Mouse (Mus musculus) small intestine, adult 2 months (tissue): Measurements from ENCODE around the gene Ptk6. TPM values are rescaled to one million over a fixed set of nuclear protein-coding genes. Genes with fewer than 3 reads are reported as not detected.

Experiments
- H3K27ac ChIP-seq: fragments of 200-500 bp; 2 replicates; pipeline ENCODE4 v1.5.1; 2012; ENCODE audit warnings: low read depth, low read length, control low read depth, inconsistent platforms; ENCODE audit not compliant: insufficient read depth
- H3K27me3 ChIP-seq: fragments of 200-500 bp; 2 replicates; pipeline ENCODE4 v1.6.1; 2012; ENCODE audit warnings: mild to moderate bottlenecking, moderate library complexity, low read length, inconsistent platforms; ENCODE audit not compliant: control insufficient read depth, insufficient read depth
- H3K36me3 ChIP-seq: fragments of 200-500 bp; 2 replicates; pipeline ENCODE4 v1.6.1; 2012; ENCODE audit warnings: mild to moderate bottlenecking, low read length, control low read depth, inconsistent platforms; ENCODE audit not compliant: control insufficient read depth, insufficient read depth
- H3K4me1 ChIP-seq: fragments of 200-500 bp; 2 replicates; pipeline ENCODE4 v1.6.1; 2012; ENCODE audit warnings: low read length, inconsistent platforms, mixed read lengths; ENCODE audit not compliant: control insufficient read depth, insufficient read depth, insufficient read length
- H3K4me3 ChIP-seq: fragments of 200-500 bp; 2 replicates; pipeline ENCODE4 v1.5.1; 2012; ENCODE audit warnings: low read depth, mild to moderate bottlenecking, control low read depth, inconsistent platforms, low read length, moderate library complexity
- CTCF ChIP-seq: fragments of 200-500 bp; IDR thresholded peaks from 2 replicates; pipeline ENCODE4 v1.5.1; 2012; ENCODE audit warnings: low read depth, mild to moderate bottlenecking, control low read depth, inconsistent platforms, low read length, moderate library complexity, mixed read lengths; ENCODE audit not compliant: insufficient replicate concordance, insufficient read length; ENCODE audit errors: extremely low read depth
- POLR2A ChIP-seq: fragments of 200-500 bp; IDR thresholded peaks from 2 replicates; pipeline ENCODE4 v1.6.1; 2012; ENCODE audit warnings: low read depth, mild to moderate bottlenecking, control low read depth, inconsistent platforms, low read length, moderate library complexity
- WGBS: fragments of 180-500 bp; shearing (Covaris S2); methylation state at CpG from one replicate; pipeline ENCODE4 v1.1.7; 2018; 5-methylcytosine and 5-hydroxymethylcytosine counted together
- polyA plus RNA-seq: library from polyadenylated mRNA; depleted of rRNA; stranded (reverse); fragments of >200 nt; gene quantifications from 2 replicates; pipeline ENCODE4 v1.2.3, GENCODE M21; 2012

Gene Ptk6
- polyA plus RNA-seq, 1 experiment, result 9.5 TPM

GRCm38 (mm10) chr2:181218881-181219485 lies 16.4 kb upstream of the Ptk6 start:
- H3K27ac ChIP-seq, result no peak overlapping the region

GRCm38 (mm10) chr2:181216037-181216436 lies 13.4 kb upstream of the Ptk6 start:
- H3K27ac ChIP-seq, result no peak overlapping the region
- H3K4me3 ChIP-seq, result no peak overlapping the region
- H3K4me1 ChIP-seq, result peaks cover 15% of the 10 kb centered on the region
- no peaks in the 10 kb centered on the region for H3K36me3 ChIP-seq
- WGBS, result 90% methylated on average over 6 of the region's 6 CpGs
- TF ChIP-seq POLR2A, result no peak
- TF ChIP-seq CTCF, result no peak
- no peaks in the 10 kb centered on the region; the same call in 1 of the 2 replicates for H3K27me3 ChIP-seq

More at GRCm38 (mm10) chr2:181218881-181219485, 16.4 kb upstream of the Ptk6 start:
- WGBS, result 70% methylated on average over 5 of the region's 5 CpGs
- Histone ChIP-seq H3K4me3 (no peak overlapping the region), H3K4me1 (peaks cover 9% of the 10 kb centered on the region; the same call in 1 of the 2 replicates), H3K36me3 (no peaks in the 10 kb centered on the region), H3K27me3 (no peaks in the 10 kb centered on the region)
- TF ChIP-seq POLR2A, result no peak
- no peak for TF ChIP-seq CTCF

- no peaks in the 10 kb centered on the region; the same call in 1 of the 2 replicates for H3K27me3 ChIP-seq
- WGBS, result 2% methylated on average over 17 of the region's 17 CpGs
- no peak within 1 kb of the TSS for H3K27ac ChIP-seq
- peak within 1 kb of the TSS; percentile 59 for H3K4me3 ChIP-seq
- peaks cover 6% of the 10 kb centered on the region for H3K4me1 ChIP-seq
- TF ChIP-seq CTCF (no peak), POLR2A (0 out of 2 replicates have a peak, but pooled peaks have one; percentile 28)
- no peaks in the 10 kb centered on the region for H3K36me3 ChIP-seq
These were observed 10.4 kb upstream of the Ptk6 start, which contains the start of gene Srms for GRCm38 (mm10) chr2:181213021-181213445. Gene Srms (minus strand): TSS chr2:181213185.

- no peaks in the 10 kb centered on the region for H3K36me3 ChIP-seq
- peaks cover 6% of the 10 kb centered on the region for H3K4me1 ChIP-seq
- TF ChIP-seq POLR2A (no peak), CTCF (no peak)
- no peaks in the 10 kb centered on the region; the same call in 1 of the 2 replicates for H3K27me3 ChIP-seq
- H3K27ac ChIP-seq, result no peak overlapping the region
- 4% methylated on average over 34 of the region's 34 CpGs for whole genome bisulfite sequencing
- peak overlapping the region; percentile 59 for H3K4me3 ChIP-seq
These were observed 9.9 kb upstream of the Ptk6 start for GRCm38 (mm10) chr2:181212389-181213020.

- TF ChIP-seq POLR2A (no peak), CTCF (no peak)
- WGBS, result 42% methylated on average over 9 of the region's 9 CpGs
These were observed 3.5 kb upstream of the Ptk6 start for GRCm38 (mm10) chr2:181206118-181206517.

GRCm38 (mm10) chr2:181205678-181206077 lies 3.1 kb upstream of the Ptk6 start:
- TF ChIP-seq POLR2A (no peak), CTCF (no peak)
- Histone ChIP-seq H3K4me3 (no peak overlapping the region), H3K27ac (no peak overlapping the region), H3K27me3 (no peaks in the 10 kb centered on the region), H3K36me3 (no peaks in the 10 kb centered on the region), H3K4me1 (peaks cover 23% of the 10 kb centered on the region)
- 80% methylated on average over 5 of the region's 5 CpGs for WGBS

More at GRCm38 (mm10) chr2:181206118-181206517, 3.5 kb upstream of the Ptk6 start:
- Histone ChIP-seq H3K27ac (no peak overlapping the region), H3K36me3 (no peaks in the 10 kb centered on the region), H3K27me3 (no peaks in the 10 kb centered on the region), H3K4me3 (no peak overlapping the region), H3K4me1 (peaks cover 22% of the 10 kb centered on the region)

GRCm38 (mm10) chr2:181202886-181203285 lies 297 bp upstream of the Ptk6 start:
- Histone ChIP-seq H3K4me3 (no peak overlapping the region; the same call in 1 of the 2 replicates), H3K27me3 (no peaks in the 10 kb centered on the region), H3K36me3 (peaks cover 11% of the 10 kb centered on the region), H3K4me1 (peaks cover 34% of the 10 kb centered on the region), H3K27ac (peak overlapping the region; percentile 82)
- 16% methylated on average over 6 of the region's 6 CpGs for WGBS
- no peak for TF ChIP-seq POLR2A
- TF ChIP-seq CTCF, result no peak
